Comparison of ENCODE assay signal across 8 mouse cellular contexts in the genomic region with DNA sequence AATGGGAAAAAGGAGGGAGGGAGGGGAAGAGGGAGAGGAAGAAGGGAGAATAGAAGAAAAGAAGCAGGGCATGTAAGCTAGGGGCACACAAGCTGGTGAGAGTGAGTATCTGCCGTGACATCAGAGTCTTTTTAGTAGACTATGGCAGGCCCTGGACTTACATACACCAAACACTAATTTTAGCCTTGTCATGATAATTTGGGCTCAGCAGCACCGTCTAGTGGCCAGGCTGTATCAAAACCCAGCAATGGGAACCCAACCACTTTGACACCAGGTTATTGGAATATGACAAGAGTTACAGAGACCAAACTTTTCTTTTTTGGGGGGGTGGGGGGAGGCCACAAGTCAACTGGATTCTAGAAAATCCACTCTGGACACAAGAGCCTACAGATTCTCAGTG. TPM values are rescaled to one million over a fixed set of nuclear protein-coding genes. Genes with fewer than 3 reads are reported as not detected.
DNase-seq lines count a peak whose midpoint lies in the region; ATAC-seq lines count a peak whose summit lies in the region.
"Had no signal": no experiment of that assay in that cellular context is flagged by ENCODE, and none has a peak within 500 bp of the region (broad histone marks: within the 10 kb centered on the region; RNA-seq: fewer than 3 reads in every experiment).

No protein-coding gene starts in this region.

- no peak for ATAC-seq in kidney, embryonic 14.5 days (ENCODE audit: low FRiP score, low TSS enrichment)

- no peaks in the 10 kb centered on the region for H3K9me3 ChIP-seq in kidney, embryonic 14.5 days (ENCODE audit: control insufficient read depth, low read length)
- no peaks in the 10 kb centered on the region for H3K9me3 ChIP-seq in forebrain, embryonic 10.5 days
- H3K9me3 ChIP-seq: liver, embryonic 13.5 days had no signal

- H3K9ac ChIP-seq in kidney, embryonic 14.5 days (ENCODE audit: low read depth, low read length): no peak overlapping the region
- H3K9ac ChIP-seq: liver, embryonic 13.5 days had no signal

- 51% methylated on average over 2 of the region's 2 CpGs for WGBS in kidney, embryonic 14.5 days
- 57% methylated on average over 2 of the region's 2 CpGs for whole genome bisulfite sequencing in forebrain, embryonic 10.5 days

- H3K4me3 ChIP-seq in kidney, embryonic 14.5 days (ENCODE audit: low read length): no peak overlapping the region
- no peak overlapping the region for H3K4me3 ChIP-seq in forebrain, embryonic 10.5 days
- H3K4me3 ChIP-seq: liver, embryonic 13.5 days had no signal

- H3K4me2 ChIP-seq in kidney, embryonic 14.5 days (replicated peaks; ENCODE audit: low read depth, low read length): no peak overlapping the region
- H3K4me2 ChIP-seq: liver, embryonic 13.5 days had no signal

- H3K27ac ChIP-seq in kidney, embryonic 14.5 days (ENCODE audit: low read depth, low read length): no peak overlapping the region
- H3K27ac ChIP-seq in forebrain, embryonic 10.5 days: no peak overlapping the region
- H3K27ac ChIP-seq: liver, embryonic 13.5 days had no signal

- peak; percentile 23 for DNase-seq in kidney, adult 18-20 months
- DNase-seq in 416B (ENCODE audit: low read depth) (peak; percentile 63), ES-CJ7 (ENCODE audit: low read depth, low spot score) (peak; percentile 54)
- peak; percentile 44 for DNase-seq in embryo, embryonic 10.5 days (ENCODE audit: low spot score)
- DNase-seq in lung, postnatal 25 days (ENCODE audit: low spot score): peak; percentile 46
- no peak for DNase-seq in forebrain, embryonic 10.5 days (ENCODE audit: extremely low spot score, low spot score)
- DNase-seq: liver, embryonic 13.5 days had no signal

- no peaks in the 10 kb centered on the region for H3K4me1 ChIP-seq in kidney, embryonic 14.5 days (ENCODE audit: control insufficient read depth, insufficient read depth, low read length)
- H3K4me1 ChIP-seq in forebrain, embryonic 10.5 days: peaks cover 3% of the 10 kb centered on the region; the same call in 1 of the 2 replicates
- H3K4me1 ChIP-seq: liver, embryonic 13.5 days had no signal

- H3K27me3 ChIP-seq in kidney, embryonic 14.5 days (ENCODE audit: control insufficient read depth, insufficient read depth, low read length): no peaks in the 10 kb centered on the region
- no peaks in the 10 kb centered on the region for H3K27me3 ChIP-seq in forebrain, embryonic 10.5 days (ENCODE audit: poor library complexity, severe bottlenecking)
- H3K27me3 ChIP-seq: liver, embryonic 13.5 days had no signal

- no peaks in the 10 kb centered on the region for H3K36me3 ChIP-seq in kidney, embryonic 14.5 days (ENCODE audit: control insufficient read depth, insufficient read depth, low read length)
- no peaks in the 10 kb centered on the region for H3K36me3 ChIP-seq in forebrain, embryonic 10.5 days (replicated peaks)
- H3K36me3 ChIP-seq: liver, embryonic 13.5 days had no signal

RNA-seq across cellular contexts. Expression of a gene that starts 57.0 kb away (rescaled TPM):
- not detected in 2 replicates for polyA plus RNA-seq in kidney, embryonic 14.5 days (2014; fragmentation: Nextera tagmentation; extraction: Ambion mirVana)
- polyA plus RNA-seq in forebrain, embryonic 10.5 days (2016; fragmentation: Nextera tagmentation; extraction: Ambion mirVana): not detected in 2 replicates
- polyA plus RNA-seq: liver, embryonic 13.5 days had no signal
